Mouse (Mus musculus) frontal cortex, adult 2 months (tissue): ENCODE results near the gene Ackr4. TPM values are rescaled to one million over a fixed set of nuclear protein-coding genes. Genes with fewer than 3 reads are reported as not detected.

Experiments
- DNase-seq, 2 experiments: peaks; one replicate each; pipeline ENCODE4 v3.0.0; 2022; ENCODE audit warnings: low spot score in 1 of 2; ENCODE audit errors: extremely low spot score in 1 of 2
- polyA plus RNA-seq: library from polyadenylated mRNA; depleted of rRNA; stranded (reverse); fragments of >200 nt; gene quantifications from 2 replicates; pipeline ENCODE4 v1.2.3, GENCODE M21; 2012; rRNA removed

Gene Ackr4
- 0.23 and 0.32 TPM in 2 replicates for polyA plus RNA-seq

DNA sequence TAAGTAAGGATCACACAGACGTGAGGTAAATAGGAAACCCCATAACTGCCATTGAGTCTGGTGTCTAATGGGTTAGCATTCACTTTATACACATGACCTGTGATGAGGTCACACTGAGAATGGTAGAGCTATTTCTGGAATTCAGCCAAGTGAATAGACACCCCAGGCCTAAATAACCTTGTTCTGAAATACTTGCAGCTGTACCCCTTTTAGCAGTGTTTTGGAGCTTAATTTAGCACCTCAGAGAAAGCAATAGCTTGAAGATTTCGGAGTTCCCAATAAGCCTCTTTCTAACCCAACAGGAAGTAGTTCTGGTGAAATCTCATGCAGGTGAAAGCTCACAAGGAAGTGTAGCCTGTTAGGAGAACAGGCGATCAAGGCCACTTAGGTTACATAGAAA lies at the start of gene Ackr4:
Gene Ackr4 (minus strand): TSS at position 101 of the 400 bp plus-strand sequence.
- DNase-seq: no peak

- no peak for DNase-seq
Measured at GRCm38 (mm10) chr9:104172342-104172741, 45.6 kb upstream of the Ackr4 start.

- no peak for DNase-seq
Measured at GRCm38 (mm10) chr9:104171651-104172050, 44.9 kb upstream of the Ackr4 start.

DNA sequence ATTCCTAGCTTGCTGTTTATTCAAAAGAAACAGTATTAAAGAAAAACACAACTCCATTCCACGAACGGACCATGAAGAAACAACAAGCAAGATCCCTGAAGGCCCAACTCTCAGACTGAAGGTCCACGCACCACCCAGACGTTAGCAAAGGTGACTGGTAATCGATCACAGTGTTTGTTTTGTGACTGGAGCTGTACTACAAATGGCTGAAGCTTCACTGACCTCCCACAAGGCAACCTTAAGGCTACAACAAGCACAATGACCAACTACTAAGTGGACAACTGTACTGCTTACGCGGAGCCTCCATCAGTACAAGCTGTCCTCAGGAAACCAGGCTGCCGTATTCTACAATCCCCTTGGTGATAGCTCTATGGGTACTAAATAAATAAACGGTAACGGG lies 43.3 kb upstream of the Ackr4 start:
- no peak for DNase-seq

DNA sequence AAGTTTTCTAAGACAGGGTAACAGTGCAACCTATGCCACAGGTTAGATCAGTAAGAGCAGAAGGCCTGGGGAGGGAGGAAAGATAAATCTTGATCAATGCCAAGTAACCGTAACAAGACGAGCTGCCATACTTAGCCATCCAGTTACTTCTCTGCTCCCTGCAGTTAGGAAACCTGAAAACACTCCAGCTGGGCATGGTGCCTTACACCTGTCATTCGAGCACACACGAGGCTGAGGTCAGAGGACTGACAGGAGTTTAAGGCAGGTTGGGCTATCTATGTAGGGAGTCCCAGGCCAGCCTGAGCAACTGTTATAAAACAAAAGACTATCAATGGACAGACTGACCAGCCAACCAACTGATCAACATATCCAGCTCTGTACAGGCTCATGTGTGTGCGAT lies 39.2 kb upstream of the Ackr4 start:
- DNase-seq: no peak

DNA sequence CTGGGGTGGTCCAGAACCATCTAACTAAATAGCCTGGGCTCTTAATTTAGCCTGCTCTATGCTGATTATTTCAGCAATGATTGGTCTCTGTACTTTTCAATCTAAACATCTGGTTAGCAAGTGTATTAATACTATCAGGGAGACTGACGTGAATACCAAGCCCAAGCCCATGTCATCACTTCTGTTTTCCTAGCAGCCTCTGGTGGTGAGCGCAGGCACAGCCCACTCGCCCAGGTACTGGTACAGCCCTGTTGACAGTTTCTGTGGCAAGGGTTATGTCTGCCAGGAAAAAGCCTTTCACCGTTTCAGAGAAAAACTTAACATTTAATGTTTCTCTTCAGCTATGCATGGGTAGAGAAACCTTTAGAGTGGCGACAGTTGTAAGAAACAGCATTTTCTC lies 37.5 kb upstream of the Ackr4 start:
- DNase-seq: no peak

DNA sequence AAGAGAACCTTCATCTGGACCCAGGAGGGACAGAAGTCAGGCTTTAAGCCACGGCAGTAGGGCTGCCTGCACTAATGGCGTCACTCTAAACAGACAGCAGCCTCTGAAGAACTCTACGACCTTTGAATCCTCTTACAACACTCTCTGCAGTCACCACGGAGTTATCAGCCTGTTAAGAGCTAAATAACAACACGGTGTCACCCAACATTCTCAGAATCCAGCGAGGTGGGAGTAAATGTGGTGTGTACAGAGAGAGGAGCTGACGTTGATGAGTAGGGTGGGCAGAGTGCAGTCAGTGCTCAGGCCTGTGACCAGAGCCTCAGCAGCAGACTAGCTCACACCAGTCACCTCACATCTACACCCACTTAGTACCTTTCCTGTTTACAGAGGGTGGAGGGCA lies 34.4 kb upstream of the Ackr4 start:
- no peak for DNase-seq

GRCm38 (mm10) chr9:104157291-104157690 lies 30.6 kb upstream of the Ackr4 start:
- no peak for DNase-seq

DNA sequence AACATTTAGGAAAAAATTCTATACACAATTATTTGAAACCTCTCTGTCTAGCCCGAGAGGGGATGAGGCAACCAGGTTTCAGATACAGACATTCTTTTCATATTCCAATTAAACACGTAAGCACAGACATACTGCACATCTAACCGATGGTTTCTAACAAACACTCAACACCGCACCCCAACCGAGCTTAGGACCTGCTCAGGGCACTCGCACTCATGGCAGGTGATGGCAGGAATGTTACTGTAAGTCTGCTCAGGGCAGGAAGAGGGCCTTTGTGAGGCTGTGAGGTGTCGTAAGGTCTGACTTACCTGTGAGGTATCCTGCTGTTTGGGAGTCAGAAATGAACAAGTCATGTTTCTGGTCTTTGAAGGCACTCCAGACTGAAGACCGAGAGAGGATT lies 29.8 kb upstream of the Ackr4 start:
- DNase-seq: no peak

DNA sequence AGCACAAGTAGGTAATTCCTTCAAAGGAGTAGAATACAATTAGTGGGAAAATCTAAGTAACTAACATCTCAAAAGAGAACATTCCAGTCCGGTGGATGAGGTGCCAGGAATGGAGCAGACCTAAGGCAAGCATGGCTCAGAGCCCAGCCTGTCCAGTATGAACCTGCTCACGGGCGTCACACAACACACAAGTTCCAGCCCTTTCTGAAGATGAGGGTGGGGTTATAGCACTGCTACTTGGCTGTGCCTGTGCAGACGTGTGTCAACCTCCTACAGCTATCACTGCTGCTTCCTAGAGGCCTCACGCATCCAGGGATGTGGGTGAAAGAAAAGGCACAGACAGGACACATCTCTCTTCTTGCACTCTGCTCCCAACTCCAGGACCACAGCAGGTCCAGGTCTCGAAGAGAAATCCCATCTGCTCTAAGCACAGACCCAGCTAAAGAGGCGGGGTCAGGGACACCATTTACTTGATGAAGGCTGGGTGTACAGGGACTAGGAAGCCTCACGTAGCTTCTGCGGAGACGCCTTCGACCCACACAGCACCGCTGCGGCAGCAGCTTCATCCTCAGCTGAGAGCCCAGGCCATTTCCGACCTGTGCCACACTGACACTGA lies 28.5 kb upstream of the Ackr4 start:
- DNase-seq: no peak

DNA sequence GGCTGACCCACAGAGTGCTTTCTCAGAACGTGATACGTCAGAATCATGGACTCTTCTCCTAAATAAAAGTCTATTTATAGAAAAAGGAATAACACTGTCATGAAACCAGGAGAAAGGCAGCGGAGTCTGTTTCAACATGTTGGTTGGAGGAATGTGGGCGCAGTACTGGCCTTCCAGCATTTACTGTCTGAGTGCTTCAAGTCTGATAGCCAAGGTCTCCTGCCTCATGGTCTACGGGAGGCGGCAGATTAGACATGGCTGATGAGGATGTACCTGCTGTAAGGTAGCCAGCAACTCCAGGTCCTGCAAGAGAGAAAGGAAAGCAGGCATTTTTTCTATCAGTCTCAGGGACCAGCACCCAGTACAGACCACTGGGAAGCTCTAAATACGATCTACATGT lies 25.4 kb upstream of the Ackr4 start:
- no peak for DNase-seq

- DNase-seq: no peak
Measured at GRCm38 (mm10) chr9:104148969-104149368, 22.2 kb upstream of the Ackr4 start.

DNA sequence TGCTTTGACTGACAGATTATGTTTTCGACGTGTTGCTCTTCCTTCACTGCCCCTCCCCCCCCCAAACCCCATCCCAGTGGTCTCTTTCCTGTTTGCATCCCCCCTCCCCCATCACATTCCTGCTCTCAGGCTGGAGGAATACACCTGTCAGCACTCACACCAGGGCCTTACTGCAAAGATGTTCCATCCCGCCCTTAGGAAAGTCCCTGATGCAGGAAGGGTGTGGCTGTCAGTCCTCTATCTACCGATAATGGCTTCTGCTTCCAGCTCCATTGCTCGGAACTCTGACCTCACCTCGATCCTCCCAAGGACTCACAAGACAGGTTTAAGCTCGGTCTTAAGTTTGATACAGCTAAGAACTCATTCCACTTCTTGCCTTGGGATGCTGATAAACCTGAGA lies 19.9 kb upstream of the Ackr4 start:
- DNase-seq: no peak

DNA sequence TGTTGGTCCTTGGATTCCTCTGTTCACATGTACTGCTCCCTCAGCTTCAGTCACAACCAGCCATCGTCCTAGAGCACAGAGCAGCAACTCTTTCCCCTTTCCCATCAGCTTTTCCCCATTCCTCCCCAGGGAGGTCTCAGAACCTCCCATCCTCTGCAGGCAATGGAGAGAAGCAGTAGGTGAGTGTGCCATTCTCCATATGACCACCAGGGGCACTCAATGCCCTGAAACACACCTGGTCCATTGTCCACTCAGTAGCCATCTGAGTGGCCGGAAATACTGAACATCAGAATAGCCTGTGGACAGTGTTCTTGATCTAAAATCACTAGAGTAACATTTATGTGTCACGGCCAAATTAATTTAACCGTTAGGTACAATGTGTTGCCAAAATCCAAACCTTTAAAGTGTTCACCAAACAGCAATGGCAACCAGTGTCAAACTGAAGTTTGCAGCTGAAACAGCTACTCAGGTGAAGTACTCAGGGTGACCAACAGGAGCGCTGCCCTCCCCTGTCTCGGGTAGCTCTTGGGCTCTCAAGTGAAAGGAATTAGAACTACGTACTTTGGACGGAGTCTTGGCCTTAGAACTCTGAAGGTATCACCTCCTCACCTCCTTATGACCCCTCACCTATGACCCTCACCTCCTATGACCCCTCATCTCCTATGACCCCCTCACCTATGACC lies 17.7 kb upstream of the Ackr4 start:
- DNase-seq: no peak

- DNase-seq: no peak
Measured at GRCm38 (mm10) chr9:104142805-104143204, 16.1 kb upstream of the Ackr4 start.

- no peak for DNase-seq
Measured at GRCm38 (mm10) chr9:104140351-104140750, 13.6 kb upstream of the Ackr4 start.

DNA sequence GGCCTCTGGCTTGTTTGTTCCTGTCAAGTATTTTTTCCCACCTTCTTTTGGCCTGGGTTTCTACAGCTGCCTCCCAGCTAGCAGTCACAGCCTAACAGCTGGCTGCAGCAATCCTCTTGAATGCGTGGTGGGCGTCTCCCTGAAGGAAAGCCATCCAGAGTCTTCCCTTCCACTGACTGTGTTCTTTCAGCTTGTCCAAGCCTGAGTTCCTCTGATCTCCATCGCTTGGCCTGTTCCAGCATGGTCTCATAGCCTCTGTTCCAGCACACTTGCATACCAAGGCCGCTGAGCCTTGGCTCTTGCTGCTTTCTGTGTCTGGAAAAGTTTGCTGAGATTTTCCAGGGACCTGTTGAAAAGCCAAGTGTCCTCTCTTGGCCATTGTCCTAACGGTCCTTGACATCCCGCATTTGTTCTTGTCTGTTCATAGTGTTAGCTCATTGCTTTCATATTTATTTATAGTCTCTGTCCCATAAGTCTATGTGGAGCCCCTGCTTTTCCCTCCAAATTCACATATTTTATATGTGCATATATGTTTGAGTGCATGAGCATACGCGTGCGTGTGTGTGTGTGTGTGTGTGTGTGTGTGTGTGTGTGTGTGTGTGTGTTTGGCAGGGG lies 3.5 kb upstream of the Ackr4 start:
- DNase-seq: no peak

GRCm38 (mm10) chr9:104128110-104128509 lies 1.4 kb upstream of the Ackr4 start:
- peak; percentile 26 to 67 for DNase-seq

DNA sequence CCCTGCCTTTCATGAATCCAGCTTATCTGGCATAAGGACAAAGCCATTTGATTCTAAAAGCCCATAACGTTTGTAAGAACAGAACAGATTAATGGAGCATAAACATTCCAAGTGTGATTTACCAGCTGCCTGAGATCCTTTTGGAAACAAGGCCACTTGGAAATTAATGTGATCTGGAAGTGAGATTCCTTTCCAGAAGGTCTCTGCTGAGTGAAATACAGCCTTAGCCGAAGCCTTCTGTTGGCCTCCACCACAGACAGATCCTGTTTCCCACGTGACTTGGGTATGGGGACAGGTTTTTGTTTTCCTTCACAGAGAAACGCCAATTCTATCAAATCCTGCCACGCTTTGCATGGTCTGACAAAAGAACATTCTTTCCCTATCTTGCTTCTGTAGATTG lies 3.1 kb downstream of the Ackr4 start:
- DNase-seq: no peak

DNA sequence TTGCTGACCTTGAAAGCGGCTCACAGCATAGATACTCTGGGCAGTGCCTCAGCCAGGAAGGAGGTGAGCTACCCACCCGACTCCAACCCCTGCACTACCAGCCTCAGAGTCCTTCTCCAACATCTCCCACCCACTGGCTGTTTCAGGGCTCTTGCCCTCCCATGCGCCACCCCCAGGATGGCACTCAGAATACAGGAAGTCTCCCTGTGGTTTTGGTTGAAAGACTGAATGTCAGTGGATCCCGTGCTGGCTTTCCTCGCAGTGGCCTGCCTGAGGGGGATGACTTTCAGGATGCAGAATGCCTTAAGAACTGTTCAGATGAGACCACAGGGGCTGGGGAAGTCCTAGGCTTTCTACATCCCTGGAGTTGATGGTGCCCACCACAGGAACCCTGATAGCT lies 3.6 kb downstream of the Ackr4 start:
- DNase-seq: no peak

DNA sequence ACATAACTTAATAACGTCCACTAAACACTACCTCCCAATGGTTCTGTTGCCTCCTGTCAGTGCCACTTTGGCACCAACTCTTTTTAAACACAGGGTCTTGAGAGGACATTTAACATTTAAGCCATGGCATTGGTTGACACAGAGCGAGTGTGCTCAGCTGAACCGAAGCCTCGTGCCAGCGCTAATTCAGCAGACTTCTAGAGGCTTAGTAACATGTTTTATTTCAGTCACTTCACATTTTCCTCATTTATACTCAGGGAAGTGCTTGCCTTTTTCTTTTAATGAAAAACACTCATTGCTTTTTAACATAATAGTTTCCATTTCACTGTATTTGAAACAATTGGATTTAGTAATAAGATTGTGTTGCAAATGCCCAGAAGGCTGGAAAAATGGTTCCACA lies 17.6 kb downstream of the Ackr4 start:
- no peak for DNase-seq

DNA sequence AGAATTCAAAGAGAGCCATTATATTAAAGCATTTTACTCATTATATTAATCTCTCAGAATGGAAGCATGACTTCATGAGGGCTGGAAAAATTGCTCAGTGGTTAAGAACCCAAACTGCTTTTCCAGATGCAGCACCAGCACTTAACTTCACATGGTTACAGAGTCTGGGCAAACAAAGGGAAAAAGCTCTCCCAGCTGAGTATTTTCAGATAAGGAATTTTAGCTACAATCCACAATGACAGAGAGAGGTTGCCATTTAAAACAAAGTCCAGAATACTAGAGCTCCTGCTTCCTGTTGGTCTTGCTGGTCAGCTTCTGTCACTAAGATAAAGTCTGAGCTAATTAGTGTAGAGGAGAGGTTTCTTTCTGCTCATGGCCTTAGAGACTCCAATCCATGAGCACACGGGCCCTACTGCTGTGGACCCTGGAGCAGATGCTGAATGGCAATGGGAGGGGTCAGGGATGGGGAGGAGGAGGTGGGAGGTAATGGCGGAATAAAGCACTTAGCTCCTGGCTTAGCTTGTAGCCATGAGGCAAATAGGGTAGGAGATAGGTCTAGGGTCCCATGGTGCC lies 18.1 kb downstream of the Ackr4 start:
- no peak for DNase-seq
